Mouse (Mus musculus) spleen, adult 2 months (tissue): ENCODE results near the gene Polk.

Source experiments
- CTCF ChIP-seq: fragments of 200-500 bp; IDR thresholded peaks from 2 replicates; pipeline ENCODE4 v1.5.1; 2011; ENCODE audit warnings: mild to moderate bottlenecking, inconsistent platforms; ENCODE audit not compliant: insufficient read depth, insufficient read length, insufficient replicate concordance; ENCODE audit errors: extremely low read depth
- POLR2A ChIP-seq: fragments of 200-500 bp; IDR thresholded peaks from 2 replicates; pipeline ENCODE4 v1.6.1; 2011; ENCODE audit warnings: low read depth, low read length, inconsistent platforms

DNA sequence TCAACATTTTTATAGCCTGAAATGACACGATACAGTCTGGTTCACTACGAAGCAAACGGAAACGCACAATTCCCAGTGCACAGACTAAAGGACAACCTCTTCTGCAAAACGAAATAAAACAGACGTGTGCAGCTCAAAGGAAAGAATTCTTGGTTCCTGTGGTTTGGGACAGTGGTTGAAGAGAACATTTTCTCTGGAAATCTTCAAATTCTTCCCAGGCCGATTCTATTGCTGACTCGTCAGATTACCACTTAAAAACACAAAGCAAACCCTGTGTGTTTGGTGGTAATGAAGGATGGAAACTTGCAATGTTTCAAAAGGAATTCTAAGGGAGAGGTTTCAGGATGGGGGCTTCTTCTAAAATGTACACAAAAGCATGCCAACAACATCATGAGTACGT, 12.3 kb downstream of the Polk start:
- TF ChIP-seq CTCF: no peak
- no peak for TF ChIP-seq POLR2A
